Mouse (Mus musculus): ENCODE results near the gene Tcaf3.

DNA sequence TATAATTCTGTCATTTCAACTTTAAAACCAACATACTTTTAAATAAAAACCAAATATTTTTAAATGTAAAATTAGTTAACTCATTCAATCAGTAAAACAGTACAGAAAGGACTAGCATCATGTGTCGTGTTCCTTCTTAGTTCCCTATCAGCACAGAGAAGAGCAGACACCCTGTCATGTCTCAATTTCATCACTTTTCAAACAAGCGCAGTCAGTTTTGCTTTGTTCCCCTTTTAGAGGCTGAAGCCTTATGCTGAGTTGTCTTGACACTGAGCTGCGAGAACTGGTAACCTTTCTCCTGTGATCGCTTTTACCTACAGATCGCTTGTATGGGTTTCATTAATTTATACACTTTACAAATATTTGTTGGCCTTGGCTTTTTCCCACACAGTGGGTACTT, 36.9 kb upstream of the Tcaf3 start:
- TF ChIP-seq CTCF (conservative IDR thresholded peaks at IDR 0.05; ENCODE audit: low read length) (no peak), POU5F1 (IDR thresholded peaks at IDR 0.05; ENCODE audit: borderline replicate concordance, low read length) (no peak)
